Mouse (Mus musculus) forebrain, embryonic 14.5 days (tissue): ENCODE data around the gene Cabp7. TPM values are rescaled to one million over a fixed set of nuclear protein-coding genes. Genes with fewer than 3 reads are reported as not detected.
A peak's percentile ranks its signal among the peaks of the same experiment; 100 is the strongest.

Experiments
- ATAC-seq: fragments of 200-750 bp; cut with Nextera tagmentation; 2 replicates; pipeline ENCODE4 v1.8.0; 2017; ENCODE audit warnings: mild to moderate bottlenecking, moderate library complexity
- DNase-seq: peaks from one replicate; pipeline ENCODE4 v3.0.0-alpha.2; 2015; ENCODE audit warnings: low spot score
- H3K27ac ChIP-seq: fragments of 300-500 bp; sonication (generic); 2 replicates; pipeline ENCODE4 v1.5.1; 2014; ENCODE audit warnings: low read depth, mild to moderate bottlenecking, control low read depth, low read length, moderate library complexity
- H3K27me3 ChIP-seq: fragments of 300-500 bp; sonication (generic); replicated peaks from 2 replicates; pipeline ENCODE4 v1.6.1; 2014; ENCODE audit warnings: low read length, control low read depth, mixed read lengths; ENCODE audit not compliant: control insufficient read depth, insufficient read depth
- H3K36me3 ChIP-seq: fragments of 300-500 bp; sonication (generic); 2 replicates; pipeline ENCODE4 v1.6.1; 2014; ENCODE audit warnings: low read length, control low read depth; ENCODE audit not compliant: control insufficient read depth, insufficient read depth
- H3K4me1 ChIP-seq: fragments of 300-500 bp; sonication (generic); 2 replicates; pipeline ENCODE4 v1.6.1; 2014; ENCODE audit warnings: antibody characterized with exemption, low read length, control low read depth; ENCODE audit not compliant: control insufficient read depth, insufficient read depth
- H3K4me2 ChIP-seq: fragments of 300-500 bp; sonication (generic); 2 replicates; pipeline ENCODE4 v1.6.1; 2014; ENCODE audit warnings: mild to moderate bottlenecking, control low read depth, low read length
- H3K4me3 ChIP-seq: fragments of 300-500 bp; sonication (generic); 2 replicates; pipeline ENCODE4 v1.5.1; 2014; ENCODE audit warnings: low read depth, low read length, control low read depth
- H3K9ac ChIP-seq: fragments of 300-500 bp; sonication (generic); 2 replicates; pipeline ENCODE4 v1.6.1; 2014; ENCODE audit warnings: mild to moderate bottlenecking, low read length, control low read depth, moderate library complexity
- H3K9me3 ChIP-seq: fragments of 300-500 bp; sonication (generic); replicated peaks from 2 replicates; pipeline ENCODE4 v1.6.1; 2016; ENCODE audit warnings: low read length, control low read depth, mixed read lengths; ENCODE audit not compliant: control insufficient read depth
- WGBS: fragments of 180-500 bp; shearing (Covaris S2); extraction: QIAGEN DNeasy Blood & Tissue Kit; methylation state at CpG from one replicate; pipeline ENCODE4 v1.1.7; 2014; 5-methylcytosine and 5-hydroxymethylcytosine counted together
- polyA plus RNA-seq: library from polyadenylated mRNA; unstranded; fragments of >200 nt; fragmentation: Nextera tagmentation; extraction: Ambion mirVana; gene quantifications from 2 replicates; pipeline ENCODE4 v1.2.1, GENCODE M21; 2014

Gene Cabp7
- polyA plus RNA-seq, 1 experiment from 2014 or later = 1.5 TPM

- peaks cover 4% of the 10 kb centered on the region; the same call in 1 of the 2 replicates for H3K4me1 ChIP-seq
- H3K4me2 ChIP-seq = no peak overlapping the region
- no peak for ATAC-seq
- H3K9ac ChIP-seq = no peak overlapping the region
- no peak overlapping the region for H3K4me3 ChIP-seq
- H3K27me3 ChIP-seq = peaks cover 20% of the 10 kb centered on the region
- no peaks in the 10 kb centered on the region for H3K9me3 ChIP-seq
- no peak overlapping the region for H3K27ac ChIP-seq
- WGBS = 75% methylated on average over 5 of the region's 5 CpGs
- no peak for DNase-seq
- H3K36me3 ChIP-seq = 0 out of 2 replicates have a peak, but pooled peaks cover 3% of the 10 kb centered on the region
These were observed 5.8 kb downstream of the Cabp7 start for GRCm38 (mm10) chr11:4740785-4741184.

- Histone ChIP-seq H3K36me3 (0 out of 2 replicates have a peak, but pooled peaks cover 3% of the 10 kb centered on the region), H3K4me3 (no peak overlapping the region), H3K27ac (no peak overlapping the region), H3K9me3 (no peaks in the 10 kb centered on the region), H3K27me3 (0 out of 2 replicates have a peak, but pooled peaks cover 4% of the 10 kb centered on the region), H3K4me2 (no peak overlapping the region), H3K9ac (no peak overlapping the region), H3K4me1 (no peaks in the 10 kb centered on the region)
- ATAC-seq = no peak
- 93% methylated on average over 16 of the region's 16 CpGs for WGBS
- DNase-seq = no peak
These were observed 7.9 kb downstream of the Cabp7 start for GRCm38 (mm10) chr11:4738719-4739118.

GRCm38 (mm10) chr11:4737682-4738081 lies 8.9 kb downstream of the Cabp7 start:
- no peaks in the 10 kb centered on the region for H3K9me3 ChIP-seq
- H3K27me3 ChIP-seq = no peaks in the 10 kb centered on the region
- H3K27ac ChIP-seq = no peak overlapping the region
- no peak overlapping the region for H3K9ac ChIP-seq
- 0 out of 2 replicates have a peak, but pooled peaks cover 3% of the 10 kb centered on the region for H3K36me3 ChIP-seq
- DNase-seq (peak; percentile 61), ATAC-seq (peak; percentile 34; the same call in 1 of the 2 replicates)
- no peak overlapping the region for H3K4me2 ChIP-seq
- no peak overlapping the region for H3K4me3 ChIP-seq
- 56% methylated on average over 10 of the region's 10 CpGs for WGBS
- H3K4me1 ChIP-seq = no peaks in the 10 kb centered on the region

GRCm38 (mm10) chr11:4736355-4736754 lies 10.2 kb downstream of the Cabp7 start:
- no peaks in the 10 kb centered on the region for H3K27me3 ChIP-seq
- no peaks in the 10 kb centered on the region for H3K9me3 ChIP-seq
- H3K4me1 ChIP-seq = no peaks in the 10 kb centered on the region
- H3K27ac ChIP-seq = no peak overlapping the region
- H3K4me3 ChIP-seq = no peak overlapping the region
- no peak overlapping the region for H3K9ac ChIP-seq
- ATAC-seq (no peak), DNase-seq (no peak)
- 42% methylated on average over 6 of the region's 6 CpGs for WGBS
- H3K36me3 ChIP-seq = 0 out of 2 replicates have a peak, but pooled peaks cover 6% of the 10 kb centered on the region
- H3K4me2 ChIP-seq = no peak overlapping the region

- Histone ChIP-seq H3K36me3 (0 out of 2 replicates have a peak, but pooled peaks cover 6% of the 10 kb centered on the region), H3K9ac (no peak overlapping the region), H3K9me3 (no peaks in the 10 kb centered on the region), H3K4me1 (0 out of 2 replicates have a peak, but pooled peaks cover 2% of the 10 kb centered on the region), H3K4me2 (no peak overlapping the region), H3K4me3 (no peak overlapping the region), H3K27me3 (no peaks in the 10 kb centered on the region), H3K27ac (no peak overlapping the region)
- WGBS = 30% methylated on average over 12 of the region's 12 CpGs
- ATAC-seq (no peak), DNase-seq (peak; percentile 40)
These were observed 12.4 kb downstream of the Cabp7 start for GRCm38 (mm10) chr11:4734179-4734578.

- Histone ChIP-seq H3K4me1 (0 out of 2 replicates have a peak, but pooled peaks cover 2% of the 10 kb centered on the region), H3K4me3 (no peak overlapping the region), H3K27ac (no peak overlapping the region), H3K4me2 (no peak overlapping the region), H3K27me3 (no peaks in the 10 kb centered on the region), H3K36me3 (0 out of 2 replicates have a peak, but pooled peaks cover 7% of the 10 kb centered on the region), H3K9ac (no peak overlapping the region), H3K9me3 (no peaks in the 10 kb centered on the region)
- WGBS = 73% methylated on average over 7 of the region's 7 CpGs
- DNase-seq (no peak), ATAC-seq (no peak)
These were observed 14.8 kb downstream of the Cabp7 start for GRCm38 (mm10) chr11:4731781-4732180.

- H3K36me3 ChIP-seq = peaks cover 14% of the 10 kb centered on the region; the same call in 1 of the 2 replicates
- H3K27me3 ChIP-seq = no peaks in the 10 kb centered on the region
- 87% methylated on average over 5 of the region's 5 CpGs for WGBS
- no peak overlapping the region for H3K4me3 ChIP-seq
- no peak for ATAC-seq
- no peak for DNase-seq
- no peak overlapping the region for H3K4me2 ChIP-seq
- no peak overlapping the region for H3K27ac ChIP-seq
- H3K4me1 ChIP-seq = 0 out of 2 replicates have a peak, but pooled peaks cover 2% of the 10 kb centered on the region
- no peaks in the 10 kb centered on the region for H3K9me3 ChIP-seq
- H3K9ac ChIP-seq = no peak overlapping the region
These were observed 15.7 kb downstream of the Cabp7 start for GRCm38 (mm10) chr11:4730913-4731312.

- DNase-seq (no peak), ATAC-seq (no peak)
- 90% methylated on average over 6 of the region's 6 CpGs for WGBS
- Histone ChIP-seq H3K9ac (no peak overlapping the region), H3K36me3 (peaks cover 18% of the 10 kb centered on the region; the same call in 1 of the 2 replicates), H3K4me1 (0 out of 2 replicates have a peak, but pooled peaks cover 2% of the 10 kb centered on the region), H3K4me2 (no peak overlapping the region), H3K27me3 (no peaks in the 10 kb centered on the region), H3K4me3 (no peak overlapping the region), H3K9me3 (no peaks in the 10 kb centered on the region), H3K27ac (no peak overlapping the region)
These were observed 16.5 kb downstream of the Cabp7 start for GRCm38 (mm10) chr11:4730096-4730495.

- no peak overlapping the region for H3K9ac ChIP-seq
- no peaks in the 10 kb centered on the region for H3K9me3 ChIP-seq
- H3K27ac ChIP-seq = no peak overlapping the region
- 64% methylated on average over 12 of the region's 12 CpGs for WGBS
- no peak for ATAC-seq
- no peaks in the 10 kb centered on the region for H3K27me3 ChIP-seq
- H3K4me3 ChIP-seq = no peak overlapping the region
- DNase-seq = peak; percentile 54
- H3K36me3 ChIP-seq = peaks cover 23% of the 10 kb centered on the region; the same call in 1 of the 2 replicates
- 0 out of 2 replicates have a peak, but pooled peaks cover 2% of the 10 kb centered on the region for H3K4me1 ChIP-seq
- no peak overlapping the region for H3K4me2 ChIP-seq
These were observed 17.0 kb downstream of the Cabp7 start for GRCm38 (mm10) chr11:4729603-4730002.
